Mouse (Mus musculus): ENCODE measurements around the gene Itga4.

Gene Itga4

DNA sequence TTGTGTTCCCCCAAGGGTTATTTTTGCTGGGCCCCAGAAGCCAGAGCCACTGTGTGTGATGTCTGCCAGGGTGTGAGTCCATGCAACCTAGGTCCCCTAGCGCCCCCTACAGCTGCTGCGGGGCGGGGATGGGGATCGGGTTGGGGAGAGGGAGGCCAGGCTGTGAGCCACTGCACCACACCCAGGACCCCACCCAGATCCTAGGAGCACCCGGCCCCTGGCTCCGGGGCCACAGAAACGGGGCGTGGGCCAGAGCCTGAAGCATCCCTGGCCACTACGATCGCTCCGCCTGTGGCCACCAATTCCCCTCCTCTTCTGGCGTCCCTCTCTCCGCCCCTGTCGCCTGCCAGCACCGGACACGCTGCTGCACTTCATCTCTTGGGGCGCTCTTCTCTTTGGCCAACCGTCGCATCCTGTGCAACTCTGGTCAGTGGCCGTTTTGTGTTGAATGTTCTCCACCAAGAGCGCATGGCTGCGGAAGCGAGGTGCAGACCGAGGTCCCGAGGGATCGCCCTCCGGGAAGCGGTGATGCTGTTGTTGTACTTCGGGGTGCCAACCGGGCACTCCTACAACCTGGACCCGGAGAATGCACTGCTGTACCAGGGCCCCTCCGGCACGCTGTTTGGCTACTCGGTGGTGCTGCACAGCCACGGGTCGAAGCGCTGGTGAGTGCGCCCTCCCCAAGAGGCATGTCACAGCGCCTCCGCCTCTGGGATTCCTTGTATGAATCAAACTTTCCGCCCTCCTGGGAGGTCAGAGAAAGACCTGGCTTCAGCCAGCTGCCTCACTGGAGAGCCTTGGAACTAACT, at the start of gene Itga4:
Gene Itga4 (plus strand): TSS at position 235 of the 809 bp plus-strand sequence.
- DNase-seq (ENCODE audit: low spot score in 2 of 2): peak; percentile 58 to 71

GRCm38 (mm10) chr2:79206191-79206755, 49.0 kb upstream of the Itga4 start:
- no peak for DNase-seq (ENCODE audit: low spot score in 2 of 2)

DNA sequence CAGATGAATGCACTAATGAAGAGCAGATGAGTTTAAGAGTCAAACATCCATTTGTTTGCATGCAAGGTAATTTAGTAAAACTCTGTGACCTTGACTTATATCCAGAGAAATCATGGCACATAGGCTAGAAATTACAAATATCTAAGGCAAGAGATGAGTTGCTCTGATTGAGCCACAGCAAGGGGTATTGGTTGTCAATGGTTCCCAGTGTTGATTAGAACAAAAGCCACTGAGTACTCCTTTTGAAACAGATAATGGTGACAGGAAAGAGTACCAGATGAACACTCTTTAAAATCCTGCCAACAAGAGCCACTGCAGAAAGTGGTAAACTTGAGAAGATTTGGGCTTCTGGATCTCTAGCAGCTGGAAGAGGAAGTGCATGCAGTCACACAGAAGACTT, 40.2 kb upstream of the Itga4 start:
- no peak for DNase-seq (ENCODE audit: low spot score in 2 of 2)

DNA sequence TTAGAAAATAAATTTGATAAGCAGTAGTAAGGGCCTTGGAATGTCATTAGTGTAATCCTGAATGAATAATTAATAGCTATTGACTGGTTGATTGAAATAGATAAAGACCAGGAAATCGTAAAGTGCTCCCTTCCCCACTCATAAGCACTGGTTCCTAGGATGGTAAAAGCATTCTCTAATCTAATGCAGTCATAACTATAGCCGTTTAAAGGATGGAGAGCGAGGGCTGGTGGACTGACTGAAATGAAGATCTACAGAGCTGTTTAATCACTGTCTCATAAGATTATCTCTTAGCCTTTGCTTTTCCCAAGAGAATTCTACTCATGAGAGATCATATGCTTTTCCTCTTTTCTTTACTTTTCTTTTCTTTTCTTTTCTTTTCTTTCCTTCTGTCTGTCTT, 39.7 kb upstream of the Itga4 start:
- DNase-seq (ENCODE audit: low spot score in 2 of 2): no peak

- DNase-seq (ENCODE audit: low spot score in 2 of 2): peak; percentile 20 to 40
Observed at GRCm38 (mm10) chr2:79224714-79225426, 30.4 kb upstream of the Itga4 start.

DNA sequence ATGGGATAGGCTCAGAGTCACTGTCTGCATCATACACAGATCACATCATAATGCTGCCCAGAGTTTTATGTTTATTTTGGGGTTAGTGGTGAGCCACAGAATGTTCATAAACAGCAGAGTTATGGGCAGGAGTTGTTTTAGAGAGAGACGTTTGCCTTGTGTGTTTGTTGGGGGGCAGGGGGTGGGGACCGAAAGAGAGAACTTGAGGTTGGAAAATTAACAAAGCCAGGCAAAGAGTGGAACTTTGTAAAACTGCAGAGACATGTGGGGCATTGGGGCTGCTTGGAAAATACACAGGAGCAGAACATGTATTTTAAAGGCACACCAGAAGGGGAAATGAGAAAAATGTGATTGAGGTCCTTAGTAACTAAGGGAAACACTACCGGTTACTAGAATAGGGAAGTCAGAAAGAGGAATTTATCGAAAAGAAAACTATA, 27.4 kb upstream of the Itga4 start:
- DNase-seq (ENCODE audit: low spot score in 2 of 2): no peak

DNA sequence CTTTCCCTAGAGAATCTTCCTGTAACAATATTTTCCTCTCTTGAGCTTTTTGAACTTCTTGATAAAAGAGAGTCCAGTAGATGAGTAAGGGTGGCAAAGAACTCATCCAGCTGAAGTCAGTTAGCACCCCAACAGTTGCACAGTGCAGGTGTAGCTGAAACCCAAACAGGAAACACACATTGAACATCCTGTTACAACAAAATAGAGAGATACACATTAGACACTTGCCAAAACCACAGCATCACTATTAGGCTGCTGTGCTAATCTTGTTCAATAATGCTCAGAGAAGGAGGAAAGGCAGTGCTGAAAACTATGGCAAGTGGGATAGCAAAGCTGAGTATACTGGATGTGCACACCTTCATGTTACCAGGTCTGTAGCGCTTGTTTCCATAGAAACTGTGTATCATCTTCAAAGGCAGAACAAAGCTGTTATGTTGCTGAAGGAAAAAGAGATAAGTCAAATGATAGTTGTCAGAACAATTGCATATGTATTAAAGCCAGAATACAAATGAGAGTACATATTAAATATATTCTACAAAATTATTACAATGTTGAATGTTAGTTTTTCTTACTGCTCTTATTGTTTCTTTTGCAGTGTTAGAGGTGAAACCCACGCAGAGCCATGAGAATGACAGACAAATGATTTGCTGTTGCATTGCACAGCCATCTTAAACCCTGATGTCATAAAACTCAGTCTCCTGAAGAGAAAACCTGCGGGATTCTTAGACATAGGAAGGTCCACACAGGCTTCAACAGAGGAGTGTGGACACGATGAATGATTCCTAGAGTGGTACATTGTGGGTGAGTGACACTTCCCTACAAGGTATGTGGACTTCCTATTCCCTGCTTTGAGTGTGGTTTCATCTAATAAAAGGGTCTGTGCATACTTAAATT, 23.9 kb upstream of the Itga4 start:
- DNase-seq (ENCODE audit: low spot score in 2 of 2): no peak

GRCm38 (mm10) chr2:79235767-79236487, 19.3 kb upstream of the Itga4 start:
- DNase-seq (ENCODE audit: low spot score in 2 of 2): no peak

DNA sequence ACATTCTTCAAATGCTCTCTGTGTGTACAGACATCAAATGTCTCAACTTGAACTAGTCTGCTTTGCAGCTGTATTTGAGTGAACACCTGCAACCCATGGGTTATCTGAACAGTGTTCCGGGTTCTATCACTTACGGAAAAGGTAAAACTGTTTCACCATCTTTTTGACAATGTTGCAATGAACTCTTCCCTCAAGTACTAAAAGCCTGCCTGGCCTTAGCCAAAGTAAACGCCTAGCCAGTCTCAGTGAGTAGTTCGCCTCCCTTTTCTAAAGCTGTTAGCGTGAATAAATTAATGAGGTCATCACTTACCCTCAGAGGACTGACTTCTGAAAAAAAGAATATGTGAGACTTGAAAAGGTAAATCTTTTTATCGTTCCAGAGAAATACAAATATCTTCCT, 18.0 kb upstream of the Itga4 start:
- no peak for DNase-seq (ENCODE audit: low spot score in 2 of 2)

DNA sequence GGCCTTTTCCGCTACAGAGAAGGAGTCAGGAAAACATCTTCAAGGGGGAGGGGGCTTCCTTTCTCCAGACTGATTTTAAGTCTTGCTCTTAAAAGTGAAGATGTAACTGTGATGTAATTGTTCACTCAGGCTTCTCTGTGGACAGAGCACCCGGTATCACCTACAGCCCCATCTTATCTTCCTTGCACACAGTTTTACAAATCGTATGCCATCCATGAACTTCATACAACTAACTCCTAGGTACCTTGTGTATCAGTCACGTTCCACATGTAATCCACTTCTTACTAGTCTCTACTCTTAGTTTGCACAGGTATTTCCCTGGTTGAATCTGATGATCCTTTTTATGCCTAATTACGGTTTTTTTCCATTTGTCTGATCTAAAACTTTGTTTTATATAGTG, 10.9 kb upstream of the Itga4 start:
- DNase-seq (ENCODE audit: low spot score in 2 of 2): no peak

DNA sequence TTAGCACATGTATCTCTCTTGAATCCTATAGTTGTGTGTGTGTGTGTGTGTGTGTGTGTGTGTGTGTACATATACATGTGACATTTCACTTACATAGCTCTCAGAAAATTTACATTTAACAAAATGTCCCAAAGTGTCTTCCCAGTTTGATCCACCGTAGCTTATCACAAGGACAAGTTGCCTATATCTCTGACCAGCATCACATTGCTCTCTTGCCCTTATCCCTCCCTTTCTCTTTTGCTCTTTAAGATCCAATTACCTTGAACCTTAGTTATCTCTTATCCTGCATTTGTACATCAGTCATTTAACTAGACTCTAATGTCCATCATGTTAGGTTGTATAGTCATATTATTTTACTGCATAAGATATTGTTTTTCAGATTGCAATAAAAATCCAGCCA, 10.5 kb upstream of the Itga4 start:
- no peak for DNase-seq (ENCODE audit: low spot score in 2 of 2)

DNA sequence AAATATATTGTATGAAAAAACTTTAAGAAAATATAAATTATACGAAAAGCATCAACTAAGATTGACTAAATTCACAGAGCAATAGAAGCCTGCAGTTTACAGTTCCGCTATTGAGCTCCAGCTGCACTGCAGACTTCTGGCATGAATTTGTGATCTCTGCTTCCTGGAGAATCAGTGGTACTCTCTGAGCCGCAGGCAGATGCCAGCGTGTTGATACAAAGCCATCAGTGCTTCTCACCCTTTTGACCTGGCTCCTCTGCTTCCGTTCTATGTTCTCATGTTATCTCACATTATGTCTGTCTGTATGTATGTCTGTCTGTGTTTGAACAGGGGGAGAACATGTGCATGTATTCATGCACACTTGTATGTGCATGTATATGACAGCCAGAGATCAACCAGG, 6.9 kb upstream of the Itga4 start:
- DNase-seq (ENCODE audit: low spot score in 2 of 2): no peak

- DNase-seq (ENCODE audit: low spot score in 2 of 2): no peak
Observed at GRCm38 (mm10) chr2:79250510-79250909, 4.7 kb upstream of the Itga4 start.

DNA sequence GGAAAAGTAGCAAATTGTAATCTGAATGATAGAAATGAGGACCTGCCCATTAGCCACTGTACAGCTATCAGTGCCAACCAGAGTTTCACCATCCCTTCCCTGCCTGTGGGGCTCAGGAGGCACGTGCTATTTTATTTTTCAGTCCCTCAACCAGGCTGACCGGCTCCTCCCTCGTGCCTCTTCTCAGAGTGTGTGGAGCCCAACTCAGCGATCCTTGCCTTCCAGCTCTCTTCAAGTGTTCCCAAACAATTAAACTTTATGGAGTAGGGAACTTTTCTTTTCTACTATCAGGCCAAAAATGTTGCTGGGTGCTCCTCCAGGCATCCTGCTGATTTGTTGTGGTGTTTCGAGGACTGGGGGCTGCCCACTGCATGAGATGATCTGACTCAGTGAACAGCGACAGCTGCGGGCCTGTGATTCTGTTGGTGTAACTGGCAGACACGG, 1.4 kb upstream of the Itga4 start:
- no peak for DNase-seq (ENCODE audit: low spot score in 2 of 2)

DNA sequence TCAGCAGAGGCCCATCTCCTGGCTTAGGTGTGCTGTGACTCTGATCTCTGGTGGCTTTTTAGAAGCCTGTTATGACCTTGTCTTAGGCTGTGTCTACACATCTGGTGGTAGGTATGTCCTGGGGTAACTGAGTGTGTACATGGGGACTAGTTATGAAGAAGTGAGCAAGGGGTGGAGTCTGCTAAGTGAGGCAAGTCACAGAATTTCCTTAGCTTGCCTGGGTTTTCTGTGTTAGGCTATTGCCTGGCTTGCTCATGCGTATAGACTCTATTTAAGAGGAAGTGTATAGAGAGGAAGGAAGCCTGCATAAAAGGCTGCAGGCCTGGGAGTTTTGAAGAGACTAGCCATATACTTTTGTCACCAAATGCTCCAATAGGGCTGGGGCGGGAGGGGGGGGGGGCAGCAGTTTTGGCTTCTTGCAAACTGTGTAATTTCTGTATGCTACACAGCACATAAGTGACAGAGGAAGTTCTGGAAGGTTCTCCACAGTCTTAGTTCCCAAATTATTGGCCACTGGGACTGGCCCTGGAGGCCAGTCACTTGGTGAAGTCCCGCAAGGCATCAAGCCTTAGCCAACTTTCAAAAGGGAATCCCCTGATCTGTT, 536 bp upstream of the Itga4 start:
- DNase-seq (ENCODE audit: low spot score in 2 of 2): no peak

DNA sequence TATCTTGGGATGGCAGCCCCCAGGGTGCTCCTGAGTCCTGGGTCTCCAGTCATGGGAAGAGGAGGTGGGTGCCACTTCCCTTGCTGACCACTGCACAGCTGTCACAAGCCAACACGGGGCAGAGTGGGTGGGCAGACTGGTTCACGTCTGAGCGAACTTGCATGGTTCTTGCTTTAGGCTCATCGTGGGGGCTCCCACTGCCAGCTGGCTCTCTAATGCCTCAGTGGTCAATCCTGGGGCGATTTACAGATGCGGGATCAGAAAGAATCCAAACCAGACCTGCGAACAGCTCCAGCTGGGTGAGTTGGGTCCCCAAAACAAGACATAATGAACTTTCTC, 744 bp downstream of the Itga4 start:
- no peak for DNase-seq (ENCODE audit: low spot score in 2 of 2)

- DNase-seq (ENCODE audit: low spot score in 2 of 2): no peak
Observed at GRCm38 (mm10) chr2:79256376-79256775, 1.1 kb downstream of the Itga4 start.

- no peak for DNase-seq (ENCODE audit: low spot score in 2 of 2)
Observed at GRCm38 (mm10) chr2:79256880-79257279, 1.7 kb downstream of the Itga4 start.

DNA sequence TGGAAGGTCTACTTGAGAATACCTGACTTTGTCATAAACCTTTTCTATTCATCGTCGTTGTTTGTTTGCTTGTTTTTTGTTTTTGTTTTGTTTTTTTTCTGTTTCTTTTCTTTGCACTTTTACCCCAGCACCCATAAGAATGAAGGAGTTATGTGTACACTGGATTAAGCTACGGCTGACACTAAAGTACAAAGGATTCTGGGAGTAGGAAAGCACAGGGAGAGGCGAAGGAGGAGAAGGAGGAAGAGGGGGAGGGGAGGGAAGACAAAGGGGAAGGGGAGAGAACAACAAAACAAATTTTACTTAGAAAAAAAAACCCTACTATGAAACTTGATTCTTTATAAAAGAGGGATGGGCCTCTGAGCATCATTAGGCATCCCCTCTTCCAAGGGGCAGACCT, 2.2 kb downstream of the Itga4 start:
- DNase-seq (ENCODE audit: low spot score in 2 of 2): no peak

GRCm38 (mm10) chr2:79259326-79259725, 4.1 kb downstream of the Itga4 start:
- DNase-seq (ENCODE audit: low spot score in 2 of 2): no peak

DNA sequence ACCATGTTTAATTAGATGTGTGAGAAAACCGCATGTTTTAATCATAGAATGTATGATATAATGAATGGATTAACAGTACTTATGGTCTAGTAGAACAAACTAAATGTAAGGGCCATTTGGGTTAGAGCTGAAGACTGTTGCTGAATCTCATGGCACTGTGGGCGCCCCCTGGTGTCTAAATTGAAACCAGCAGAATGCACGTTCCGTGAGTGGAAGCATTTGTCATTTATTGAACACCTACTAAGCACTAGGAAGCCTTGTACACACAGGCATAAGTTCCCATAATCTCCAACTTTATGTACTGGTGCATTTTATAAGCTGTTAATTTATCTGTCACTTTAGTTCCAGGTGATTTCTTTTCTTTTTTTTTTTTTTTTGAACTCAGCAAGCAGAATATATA, 10.4 kb downstream of the Itga4 start:
- peak in 1 of 2 experiments; percentile 50 for DNase-seq (ENCODE audit: low spot score in 2 of 2)
